Mouse (Mus musculus) T-helper 17 cell (primary cell): Measurements from ENCODE around the gene Actr1b.

Experiments used
- in situ Hi-C, 2 experiments: fragments of 300-600 bp; cut with MboI, MseI; formaldehyde crosslinking; loops; 1 replicate in 1 of 2; 2 replicates in 1 of 2; pipeline ENCODE4 v1.15.1; 2025; ENCODE audit warnings: high pct_unique_total_duplicates in 2 of 2

The Actr1b gene

DNA sequence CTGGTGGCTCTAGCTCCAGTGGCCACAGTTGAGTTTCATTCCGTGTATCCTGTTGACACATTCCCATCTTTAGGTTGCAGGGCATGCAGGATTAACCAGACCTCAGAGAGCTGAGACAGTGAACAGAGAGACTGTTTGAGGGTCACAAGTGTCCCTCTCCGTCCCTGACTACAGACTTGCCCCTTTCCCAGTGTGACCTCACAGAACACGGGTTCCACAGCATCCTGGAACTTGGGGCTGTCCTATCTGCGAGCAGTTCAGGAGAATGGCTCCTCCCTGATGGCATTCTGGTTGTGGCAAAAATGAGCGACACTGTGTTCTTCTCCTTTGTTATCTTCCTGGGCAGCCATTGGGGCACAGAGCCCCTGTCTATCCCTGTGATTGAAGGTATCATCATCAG, at the start of gene Actr1b:
TSS of gene Actr1b (minus strand) at position 112 of the 400 bp plus-strand sequence.
- in situ Hi-C loops: no loop called here

DNA sequence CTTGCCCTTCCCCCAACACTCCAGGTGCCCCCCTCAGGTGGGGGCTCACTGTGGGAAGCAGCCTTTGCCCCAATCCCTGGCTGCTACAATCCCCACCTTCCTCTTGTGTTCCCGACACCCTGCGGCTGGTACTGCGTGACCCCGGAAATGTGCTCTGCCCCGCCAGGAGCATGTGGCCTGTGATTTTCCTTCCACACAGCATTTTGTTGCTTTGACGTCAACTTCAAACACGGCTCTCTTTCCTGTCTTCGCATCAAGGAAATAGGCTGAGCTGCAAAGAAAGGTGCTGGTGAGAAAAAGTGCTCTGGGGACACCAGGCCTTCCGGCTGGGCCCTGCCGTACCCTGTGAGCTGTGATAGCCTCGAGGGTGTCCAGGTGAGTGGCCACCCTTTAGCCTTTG, 47.3 kb upstream of the Actr1b start, which contains the start of gene Zap70:
TSS of gene Zap70 (plus strand) at position 231 of the 400 bp plus-strand sequence.
- in situ Hi-C loops: no loop called here

DNA sequence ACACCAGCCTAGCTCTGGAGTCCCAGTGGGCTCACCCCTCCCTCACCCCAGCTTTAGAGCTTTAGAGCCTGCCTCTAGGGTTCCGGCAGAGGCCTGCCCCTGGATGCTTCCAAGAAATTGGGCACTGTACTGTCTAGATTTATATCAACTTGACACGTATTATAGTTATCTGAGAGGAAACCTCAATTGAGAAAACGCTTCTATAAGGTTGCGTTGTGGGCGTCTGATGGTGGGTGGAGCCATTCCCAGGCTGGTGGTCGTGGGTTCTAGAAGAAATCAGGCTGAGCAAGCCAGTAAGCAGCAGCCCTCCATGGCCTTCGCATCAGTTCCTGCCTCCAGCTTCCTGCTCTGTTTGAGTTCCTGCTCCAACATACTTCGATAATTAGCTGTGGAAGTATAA, 46.8 kb upstream of the Actr1b start:
- in situ Hi-C loops: no loop called here

DNA sequence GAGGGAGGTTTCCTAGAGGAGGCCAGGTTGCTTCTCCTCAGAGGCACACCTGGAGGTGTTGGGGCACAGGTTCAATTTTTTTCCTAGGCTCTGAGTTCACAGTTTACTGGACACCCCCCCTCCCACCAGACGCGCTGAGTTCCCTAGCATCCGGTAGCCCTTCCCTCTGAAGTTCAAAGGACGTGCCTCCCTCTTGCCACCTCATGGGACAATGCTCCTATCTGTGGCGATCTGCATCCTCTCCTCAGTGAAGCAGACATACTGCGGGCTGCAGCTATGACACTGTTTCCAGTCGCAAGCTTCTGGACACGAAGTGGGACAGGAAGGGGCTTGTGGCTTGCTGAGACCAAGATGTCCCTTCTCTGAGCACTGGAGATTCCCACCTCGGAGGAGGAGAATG, 46.2 kb upstream of the Actr1b start:
- in situ Hi-C loops: no loop called here

DNA sequence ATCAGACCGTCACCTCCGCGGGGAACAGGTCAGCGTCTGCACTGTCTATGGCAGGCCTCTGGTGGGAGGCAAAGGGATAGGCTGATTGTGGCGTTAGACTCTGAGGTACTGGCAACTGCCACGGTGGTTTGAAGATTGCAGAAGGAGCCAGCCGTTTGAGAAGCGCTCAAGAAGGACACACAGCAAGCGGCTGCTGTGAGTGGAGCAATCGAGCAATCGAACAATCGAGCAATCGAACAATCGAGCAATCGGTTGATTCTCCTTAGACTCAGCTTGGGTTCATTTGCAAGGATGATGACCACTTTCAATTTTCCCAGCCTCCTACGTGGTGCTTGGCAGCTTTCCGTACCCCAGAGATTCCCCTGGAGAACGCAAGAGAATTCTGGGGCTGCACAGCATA, 44.9 kb upstream of the Actr1b start:
- in situ Hi-C loops: no loop called here

DNA sequence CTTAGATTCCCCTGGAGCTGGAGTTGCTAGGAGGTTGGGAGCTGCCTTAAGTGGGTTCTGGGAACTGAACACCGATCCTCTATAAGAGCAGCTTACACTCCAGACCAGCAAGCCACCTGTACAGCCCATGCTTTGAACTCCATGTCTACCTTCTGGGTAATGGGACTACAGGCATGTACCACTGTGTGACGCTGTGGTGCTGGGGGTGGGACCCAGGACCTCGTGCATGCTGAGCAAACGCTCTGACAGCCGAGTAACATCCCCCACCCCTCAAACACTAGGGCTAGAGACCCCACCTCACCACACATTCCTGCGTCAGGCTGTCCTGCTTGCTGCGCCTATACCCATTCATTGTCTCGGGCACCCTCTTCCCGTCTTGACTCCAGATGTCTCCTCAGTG, 44.3 kb upstream of the Actr1b start:
- in situ Hi-C loops: no loop called here

DNA sequence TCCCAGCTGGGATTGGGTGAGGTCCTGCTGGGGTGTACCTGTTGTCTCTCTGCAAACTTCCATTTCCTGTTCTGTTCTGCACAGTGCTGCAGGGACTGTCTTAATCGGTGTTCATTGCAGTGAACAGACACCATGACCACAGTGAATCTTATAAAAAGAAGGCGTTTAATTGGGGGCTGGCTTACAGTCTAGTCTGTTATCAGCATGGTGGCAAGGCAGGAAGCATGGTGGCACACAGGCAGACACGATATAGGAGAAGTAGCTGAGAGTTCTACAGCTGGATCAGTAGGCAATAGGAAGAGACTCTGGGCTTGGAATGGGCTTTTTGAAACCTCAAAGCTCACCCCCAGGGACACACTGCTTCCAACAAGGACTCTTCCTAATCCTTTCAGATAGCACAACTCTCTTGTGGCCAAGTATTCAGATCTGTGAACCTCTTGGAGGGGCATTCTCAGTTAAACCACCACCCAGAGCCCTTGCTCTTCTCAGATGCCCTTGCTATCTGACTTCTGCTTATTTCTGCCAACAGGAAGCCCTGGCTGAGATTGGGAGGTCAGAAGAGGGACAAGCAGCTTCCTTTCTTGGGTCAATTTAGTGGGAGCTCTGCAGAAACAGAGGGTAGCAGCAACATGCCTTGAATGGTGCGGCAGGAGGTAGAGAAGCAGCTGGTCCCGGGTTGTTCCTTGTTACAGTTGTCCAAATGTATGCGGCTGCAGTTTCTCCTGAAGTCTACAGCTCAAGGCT, 39.9 kb upstream of the Actr1b start:
- in situ Hi-C loops: loop anchor here in 1 of 2 experiments (5.0 kb wide), 1 partner anchor 77 kb away; no protein-coding TSS in a partner anchor

DNA sequence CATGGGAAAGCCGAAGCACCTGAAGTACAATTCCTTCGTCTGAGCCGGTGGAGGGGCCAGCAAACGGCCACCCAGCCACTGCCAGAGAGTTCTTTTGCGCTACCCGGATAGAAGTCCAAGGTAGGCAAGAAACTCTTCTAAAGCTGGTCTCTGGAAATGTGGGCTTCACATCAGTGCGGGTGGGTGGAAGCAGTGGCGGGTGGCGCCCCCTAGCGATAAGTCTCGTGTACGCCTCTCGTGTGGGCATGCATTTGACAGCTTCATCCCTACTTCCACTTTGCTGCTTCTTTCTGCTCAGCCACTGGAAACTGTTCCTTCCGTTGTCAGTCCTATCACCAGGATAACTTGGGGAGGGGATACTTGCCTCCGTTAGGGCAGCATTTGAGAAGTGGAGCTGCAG, 32.2 kb upstream of the Actr1b start:
- in situ Hi-C loops: no loop called here

DNA sequence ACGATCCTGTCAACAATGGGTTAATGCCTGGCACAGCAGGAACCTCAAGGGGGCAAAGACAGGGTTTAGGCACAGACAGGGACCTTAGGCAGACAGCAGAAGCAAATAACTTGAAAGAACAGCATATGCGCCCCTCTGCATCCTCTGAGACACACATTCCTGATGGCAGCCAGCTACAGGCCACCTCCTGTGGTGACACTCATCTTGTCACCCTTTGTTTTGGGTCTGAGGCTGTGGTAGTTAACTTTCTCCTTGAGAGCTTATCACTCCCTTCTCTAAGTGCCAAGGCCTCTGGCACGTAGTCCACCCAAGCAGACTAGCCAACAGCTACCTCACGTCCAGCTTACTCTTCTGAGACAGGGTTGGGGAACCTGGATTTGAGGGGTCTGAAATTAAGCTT, 31.4 kb upstream of the Actr1b start:
- in situ Hi-C loops: no loop called here

DNA sequence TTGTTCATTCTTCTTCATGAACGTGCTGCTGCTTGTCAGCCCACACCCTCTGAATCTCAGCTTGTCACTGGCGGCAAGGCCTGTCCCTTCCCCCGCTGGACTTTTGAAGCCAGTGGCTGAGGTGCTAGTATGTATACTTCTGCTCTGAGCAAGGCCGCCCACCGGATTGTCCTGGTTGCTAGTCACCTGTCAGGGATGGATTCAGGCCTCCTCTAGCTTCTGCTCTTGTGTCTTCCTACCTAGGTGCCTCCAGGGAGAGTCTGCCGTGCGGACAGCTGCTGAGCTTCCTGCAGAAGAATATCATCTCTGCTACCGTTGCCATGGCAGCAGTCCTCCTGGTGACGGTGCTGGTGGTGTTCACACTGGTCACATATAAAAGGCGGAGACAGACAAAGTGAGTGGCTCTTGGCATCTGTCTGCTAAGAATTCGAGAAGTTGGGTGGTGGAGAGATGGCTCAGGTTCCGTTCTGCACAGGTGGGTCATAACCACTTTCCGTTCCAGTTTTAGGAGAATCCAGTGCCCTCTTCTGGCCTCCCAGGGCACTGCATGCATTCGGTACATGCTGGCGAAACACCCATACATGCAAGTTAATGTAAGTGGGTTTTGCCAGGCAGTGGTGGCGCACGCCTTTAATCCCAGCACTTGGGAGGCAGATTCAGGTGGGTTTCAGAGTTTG, 30.2 kb upstream of the Actr1b start:
- in situ Hi-C loops: no loop called here

DNA sequence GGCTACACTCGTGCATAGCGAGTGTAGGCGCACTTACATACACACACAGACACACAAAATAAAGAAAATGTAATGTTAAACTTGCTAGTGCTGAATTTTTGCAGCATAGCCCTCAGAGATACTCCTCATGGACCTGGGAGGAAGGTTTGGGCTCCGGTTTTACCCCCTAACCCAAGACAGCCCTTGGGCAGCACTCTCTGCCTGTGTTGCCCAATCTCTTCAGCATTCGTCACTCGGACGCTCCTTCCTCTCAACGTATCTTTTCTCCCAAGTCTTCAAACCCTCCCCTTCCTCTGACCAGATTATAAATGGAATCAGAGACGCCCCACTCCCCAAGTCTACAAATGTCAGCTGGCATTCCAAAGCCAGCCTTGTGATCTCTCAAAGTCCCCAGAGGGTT, 28.8 kb upstream of the Actr1b start:
- in situ Hi-C loops: no loop called here

DNA sequence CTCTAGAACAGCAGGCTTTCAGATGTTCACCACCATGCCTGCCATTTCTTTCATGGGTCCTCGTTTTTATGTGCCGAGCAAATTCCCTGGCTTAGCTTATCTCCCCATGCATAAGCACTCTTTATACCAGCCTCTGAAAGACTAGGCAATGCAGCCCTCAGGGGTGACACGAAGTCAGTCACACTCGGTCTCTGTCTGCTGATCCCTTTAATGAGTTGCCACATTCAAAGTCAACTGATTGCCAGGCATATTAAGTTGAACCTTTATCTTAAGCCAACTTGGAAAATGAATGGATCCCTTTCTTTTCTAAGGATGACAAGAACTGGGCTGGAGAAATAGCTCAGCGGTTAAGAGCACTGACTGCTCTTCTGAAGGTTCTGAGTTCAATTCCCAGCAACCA, 25.0 kb upstream of the Actr1b start:
- in situ Hi-C loops: no loop called here

DNA sequence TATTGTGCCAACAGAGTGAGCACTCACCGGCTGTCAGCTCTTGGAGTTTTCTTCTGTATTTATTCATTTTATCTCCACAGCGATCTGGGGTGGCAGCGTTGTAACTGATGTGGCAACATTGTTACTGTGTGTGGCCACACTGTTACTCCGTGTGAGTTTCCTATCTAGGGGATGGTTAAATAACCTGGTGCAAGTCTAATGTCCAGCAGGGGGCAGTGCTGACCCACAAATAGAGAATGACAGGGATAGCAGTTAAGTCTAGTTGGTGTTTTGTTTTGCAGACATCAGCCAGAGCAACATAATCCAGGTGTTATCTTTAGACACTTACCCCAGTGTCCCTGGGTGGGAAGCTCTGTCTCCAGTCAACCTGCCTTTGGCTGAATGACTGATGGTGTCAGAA, 23.1 kb upstream of the Actr1b start:
- in situ Hi-C loops: no loop called here

DNA sequence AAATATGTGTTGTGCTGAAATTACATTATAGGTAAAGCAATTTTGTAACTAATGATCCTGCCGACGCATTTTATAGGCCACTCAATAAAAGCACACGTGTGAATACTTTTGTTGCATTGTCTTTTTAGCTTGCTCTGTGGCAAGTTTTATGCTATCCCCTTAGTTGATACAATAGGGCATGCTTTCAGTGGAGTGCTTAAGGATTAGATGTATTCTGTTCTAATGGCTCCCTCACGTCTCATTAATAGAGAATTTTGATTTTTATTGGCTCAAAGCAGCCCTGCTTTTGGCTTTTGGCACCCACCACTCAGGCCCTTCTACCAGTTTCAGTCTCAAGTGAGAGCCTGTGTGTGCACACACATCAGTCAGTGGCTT, 9.8 kb upstream of the Actr1b start:
- in situ Hi-C loops: no loop called here

DNA sequence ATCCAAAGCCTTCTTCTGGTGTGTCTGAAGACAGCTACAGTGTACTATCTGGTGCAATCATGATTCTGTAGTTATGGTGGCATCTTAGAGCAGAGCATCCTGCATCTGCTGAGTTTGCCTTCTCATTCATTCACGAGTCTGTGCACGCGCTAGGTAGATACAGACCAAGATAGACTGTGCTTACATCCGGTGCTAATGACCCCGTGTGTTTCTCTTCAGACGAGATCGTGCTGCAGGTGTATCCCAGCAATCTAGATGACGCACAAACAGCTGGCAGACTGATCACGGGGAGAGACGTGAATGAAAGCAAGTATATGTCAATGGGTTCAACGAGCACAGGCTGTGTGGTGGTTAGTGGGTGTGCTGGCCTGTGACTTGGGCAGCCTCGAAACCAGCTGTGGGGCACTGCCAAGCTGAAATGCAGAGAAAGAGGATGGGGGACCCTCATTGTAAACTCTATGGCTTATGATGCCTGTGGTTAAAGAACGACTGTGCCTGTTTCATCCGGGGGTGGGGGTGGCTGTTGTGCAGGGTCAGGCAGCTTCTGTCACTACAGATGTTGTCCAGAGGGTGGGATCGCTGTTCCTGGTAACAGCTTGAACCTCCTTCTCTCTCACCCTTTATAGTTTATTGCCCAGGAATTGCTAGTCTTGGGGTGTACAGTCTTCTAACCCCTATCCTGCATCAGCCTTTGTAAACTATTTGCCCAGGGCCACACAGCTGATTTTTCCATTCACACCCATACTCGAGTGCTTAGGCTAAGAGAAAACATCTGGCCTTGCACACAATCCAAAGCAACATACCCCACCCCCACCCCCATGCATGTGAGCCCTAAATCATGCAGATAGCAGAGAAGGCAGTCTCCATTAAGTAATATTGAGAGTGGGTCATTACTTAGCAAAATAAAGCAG, 9.2 kb upstream of the Actr1b start:
- in situ Hi-C loops: no loop called here

DNA sequence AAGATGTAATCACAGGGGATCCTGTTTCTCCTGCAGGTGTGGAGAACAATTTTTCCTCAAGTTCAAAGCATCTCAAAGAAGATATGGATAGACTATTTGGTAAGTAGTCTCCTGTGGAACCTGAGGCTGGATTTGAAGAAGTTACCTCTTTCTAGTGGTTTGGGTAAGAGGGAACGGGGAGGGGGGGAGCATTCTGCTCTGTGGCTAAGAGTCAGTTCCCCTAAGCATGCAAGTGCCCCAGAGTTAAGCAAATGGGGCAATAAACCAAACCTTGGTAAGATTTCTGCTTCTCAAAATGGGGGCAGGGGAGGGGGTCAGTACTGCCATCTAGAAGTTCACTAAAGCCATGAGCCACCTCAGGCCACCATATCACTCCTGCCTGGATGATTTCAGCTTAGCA, 4.6 kb upstream of the Actr1b start:
- in situ Hi-C loops: no loop called here

DNA sequence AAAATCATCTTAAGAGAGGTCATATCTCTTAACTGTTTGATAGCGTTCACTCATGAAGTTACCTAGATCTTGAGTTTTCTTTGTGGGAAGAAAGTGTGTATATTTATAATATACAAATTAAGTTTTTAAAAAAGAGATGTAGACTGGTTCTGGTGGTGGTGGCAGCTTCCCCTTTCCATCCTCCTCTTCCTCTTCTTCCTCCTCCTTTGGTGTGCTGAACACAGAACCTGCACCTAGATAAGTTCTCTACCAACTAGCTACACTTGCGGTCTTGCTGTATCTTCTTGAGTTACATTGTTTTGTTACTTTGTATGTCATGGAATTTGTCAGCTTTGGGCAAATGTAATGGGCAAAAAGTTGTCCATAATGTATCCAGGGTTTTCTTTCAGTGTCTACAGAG, 3.1 kb downstream of the Actr1b start:
- in situ Hi-C loops: no loop called here

DNA sequence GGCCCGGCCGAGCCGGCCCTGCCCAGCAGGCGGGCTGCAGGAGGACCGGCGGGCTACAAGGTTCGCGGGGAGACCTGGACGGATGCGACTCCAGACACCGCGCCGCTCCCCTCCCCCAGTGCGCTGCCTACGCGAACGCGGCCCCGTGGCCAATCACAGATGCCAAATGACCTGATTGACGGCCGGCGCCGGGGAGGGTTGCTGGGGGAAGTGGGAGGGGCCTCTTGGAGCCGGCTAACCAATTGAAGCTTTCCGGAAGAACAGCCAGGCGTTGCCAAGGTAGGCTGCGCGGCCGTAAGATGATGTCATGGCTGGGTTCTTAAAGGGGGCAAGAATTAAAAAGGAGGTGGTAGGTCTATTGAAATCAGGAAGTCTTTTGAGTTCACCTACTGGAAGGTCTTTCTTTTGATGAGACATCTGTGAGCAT, 4.4 kb downstream of the Actr1b start, which contains the start of gene 4933424G06Rik:
TSS of gene 4933424G06Rik (plus strand) at position 296 of the 427 bp plus-strand sequence.
- in situ Hi-C loops: loop anchor here in 1 of 2 experiments (5.0 kb wide), 1 partner anchor 57 kb away; no protein-coding TSS in a partner anchor

DNA sequence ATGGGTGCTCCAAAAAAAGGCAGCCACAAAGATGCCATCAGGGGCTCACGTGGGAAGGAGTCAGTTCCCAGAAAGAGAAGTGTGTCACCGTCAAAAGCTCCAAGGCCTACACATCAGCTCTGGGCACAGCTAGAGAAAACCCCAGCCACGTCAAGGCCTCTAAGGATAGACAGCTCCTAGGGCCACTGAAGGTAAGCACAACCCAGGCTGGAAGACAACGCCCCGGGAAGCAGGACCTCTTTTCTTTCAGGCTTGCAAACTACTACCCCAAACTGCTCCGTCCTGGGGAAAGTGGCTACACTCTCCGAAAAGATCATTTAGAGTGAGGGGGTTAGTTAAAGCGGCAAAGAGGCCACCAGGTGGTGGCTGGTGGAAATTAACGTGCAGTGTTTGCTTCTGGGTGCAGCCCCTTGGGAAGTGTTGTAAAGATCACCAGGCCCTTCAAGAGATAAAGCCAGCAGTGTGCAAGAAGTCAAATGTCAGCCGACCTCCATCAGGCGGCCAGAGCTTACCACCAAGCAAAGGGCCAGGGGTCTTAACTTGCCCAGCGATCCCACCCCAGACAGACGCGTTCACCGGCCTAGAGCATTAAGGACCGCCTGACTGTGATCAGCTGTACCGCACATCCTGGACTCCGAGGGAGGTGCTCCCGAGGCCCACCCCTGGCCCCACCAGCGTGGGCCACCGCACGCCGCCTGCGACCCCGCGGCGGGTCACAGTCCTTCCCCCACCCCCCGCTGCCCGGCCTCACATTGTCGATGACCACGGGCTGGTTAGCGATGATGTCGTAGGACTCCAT, 5.0 kb downstream of the Actr1b start:
- in situ Hi-C loops: loop anchor here in 1 of 2 experiments (5.0 kb wide), 1 partner anchor 58 kb away; no protein-coding TSS in a partner anchor

DNA sequence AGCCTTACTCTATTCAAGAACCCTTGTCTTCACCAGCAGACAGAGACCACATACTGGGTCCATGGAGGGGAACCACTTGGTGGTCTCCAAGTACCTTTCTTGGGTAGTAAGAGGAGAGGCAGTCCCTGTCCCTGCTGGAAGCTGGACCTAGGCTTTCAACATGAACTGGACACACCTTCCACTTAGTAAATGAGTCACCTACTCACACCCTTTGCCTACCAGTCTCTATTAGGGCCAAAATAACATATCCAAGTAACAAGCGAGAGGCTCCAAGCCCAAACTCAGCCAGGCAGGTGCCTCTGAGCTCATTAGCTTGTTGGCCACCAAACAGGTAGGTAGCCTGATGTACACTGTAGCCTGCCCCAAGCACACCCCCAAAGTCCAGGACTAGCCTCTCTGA, 5.6 kb downstream of the Actr1b start:
- in situ Hi-C loops: loop anchor here in 1 of 2 experiments (5.0 kb wide), 1 partner anchor 59 kb away; no protein-coding TSS in a partner anchor

DNA sequence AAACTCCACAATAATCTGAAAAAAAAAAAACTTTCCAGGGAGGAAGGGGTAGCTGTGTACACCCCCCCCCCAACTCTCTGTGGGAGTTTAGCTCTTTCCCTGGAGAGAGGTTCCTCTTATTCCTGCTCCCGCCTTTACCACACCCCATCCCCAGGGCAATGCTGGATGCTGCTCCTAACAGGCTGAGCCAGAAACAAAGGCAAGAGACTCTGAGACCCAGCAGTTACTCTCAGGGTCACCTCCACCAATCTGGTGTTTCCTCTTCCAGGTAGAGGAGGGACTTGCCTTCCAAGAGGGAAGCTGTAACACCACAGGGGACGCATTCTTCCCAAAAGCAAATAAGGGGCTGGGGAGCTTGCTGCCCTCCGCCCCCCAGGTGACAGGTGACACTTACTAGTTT, 6.4 kb downstream of the Actr1b start:
- in situ Hi-C loops: loop anchor here in 1 of 2 experiments (5.0 kb wide), 1 partner anchor 60 kb away; no protein-coding TSS in a partner anchor
